ENCODE assay signal across 10 mouse cellular contexts in genomic region chr11:50622238-50622726, GRCm38 (mm10). TPM values are rescaled to one million over a fixed set of nuclear protein-coding genes. Genes with fewer than 3 reads are reported as not detected.
DNase-seq lines count a peak whose midpoint lies in the region; ATAC-seq lines count a peak whose summit lies in the region.
"Had no signal": no experiment of that assay in that cellular context is flagged by ENCODE, and none has a peak within 500 bp of the region (broad histone marks: within the 10 kb centered on the region; RNA-seq: fewer than 3 reads in every experiment).

No protein-coding gene starts in this region.

- no peak overlapping the region for H3K4me3 ChIP-seq in neural tube, embryonic 15.5 days (replicated peaks)
- no peak overlapping the region for H3K4me3 ChIP-seq in neural tube, embryonic 11.5 days (ENCODE audit: low read depth, low read length)
- no peak overlapping the region for H3K4me3 ChIP-seq in midbrain, embryonic 13.5 days (replicated peaks)
- H3K4me3 ChIP-seq: liver, embryonic 13.5 days had no signal

- WGBS in neural tube, embryonic 15.5 days: 50% methylated on average over 15 of the region's 15 CpGs
- 48% methylated on average over 15 of the region's 15 CpGs for WGBS in neural tube, embryonic 11.5 days
- WGBS in midbrain, embryonic 13.5 days: 66% methylated on average over 15 of the region's 15 CpGs

- H3K4me1 ChIP-seq in neural tube, embryonic 15.5 days: peaks cover 9% of the 10 kb centered on the region; the same call in 1 of the 2 replicates
- no peaks in the 10 kb centered on the region for H3K4me1 ChIP-seq in neural tube, embryonic 11.5 days (ENCODE audit: control insufficient read depth, insufficient read depth, low read length)
- no peaks in the 10 kb centered on the region for H3K4me1 ChIP-seq in midbrain, embryonic 13.5 days (replicated peaks)
- H3K4me1 ChIP-seq: liver, embryonic 13.5 days had no signal

- H3K27ac ChIP-seq in neural tube, embryonic 15.5 days (replicated peaks): no peak overlapping the region
- H3K27ac ChIP-seq in neural tube, embryonic 11.5 days (ENCODE audit: low read depth, low read length): no peak overlapping the region; the same call in 1 of the 2 replicates
- H3K27ac ChIP-seq in midbrain, embryonic 13.5 days: no peak overlapping the region
- H3K27ac ChIP-seq: liver, embryonic 13.5 days had no signal

- peak; percentile 56 for DNase-seq in neural tube, embryonic 10.5 days (ENCODE audit: extremely low spot score, low spot score)
- peak; percentile 68 to 78 for DNase-seq in gastrocnemius, postnatal 36 days
- peak; percentile 29 to 33 for DNase-seq in kidney, adult 8-10 months
- peak; percentile 62 for DNase-seq in neural tube, embryonic 11.5 days (ENCODE audit: low spot score)
- DNase-seq in layer of hippocampus, adult 8-10 months (ENCODE audit: low spot score in 2 of 2): no peak
- DNase-seq in MN1 (ENCODE audit: low spot score): no peak
- DNase-seq: liver, embryonic 13.5 days had no signal

- 0 out of 2 replicates have a peak, but pooled peaks cover 5% of the 10 kb centered on the region for H3K27me3 ChIP-seq in neural tube, embryonic 15.5 days (replicated peaks)
- H3K27me3 ChIP-seq in neural tube, embryonic 11.5 days (ENCODE audit: control insufficient read depth, insufficient read depth, low read length): no peaks in the 10 kb centered on the region
- H3K27me3 ChIP-seq in midbrain, embryonic 13.5 days: no peaks in the 10 kb centered on the region
- H3K27me3 ChIP-seq: liver, embryonic 13.5 days; Patski had no signal

- H3K4me2 ChIP-seq in neural tube, embryonic 15.5 days: no peak overlapping the region
- H3K4me2 ChIP-seq in neural tube, embryonic 11.5 days (ENCODE audit: low read depth): no peak overlapping the region
- H3K4me2 ChIP-seq in midbrain, embryonic 13.5 days (replicated peaks): no peak overlapping the region
- H3K4me2 ChIP-seq: liver, embryonic 13.5 days had no signal

- H3K36me3 ChIP-seq in neural tube, embryonic 15.5 days: no peaks in the 10 kb centered on the region
- H3K36me3 ChIP-seq in neural tube, embryonic 11.5 days (ENCODE audit: control insufficient read depth, insufficient read depth, low read length): no peaks in the 10 kb centered on the region
- H3K36me3 ChIP-seq in midbrain, embryonic 13.5 days: no peaks in the 10 kb centered on the region
- H3K36me3 ChIP-seq: liver, embryonic 13.5 days had no signal

- H3K9ac ChIP-seq in neural tube, embryonic 15.5 days (replicated peaks): no peak overlapping the region
- no peak overlapping the region for H3K9ac ChIP-seq in neural tube, embryonic 11.5 days (ENCODE audit: low read length)
- no peak overlapping the region for H3K9ac ChIP-seq in midbrain, embryonic 13.5 days (replicated peaks)
- H3K9ac ChIP-seq: liver, embryonic 13.5 days had no signal

- no peaks in the 10 kb centered on the region for H3K9me3 ChIP-seq in neural tube, embryonic 15.5 days (replicated peaks)
- H3K9me3 ChIP-seq in neural tube, embryonic 11.5 days (ENCODE audit: control insufficient read depth, low read length): no peaks in the 10 kb centered on the region
- no peaks in the 10 kb centered on the region for H3K9me3 ChIP-seq in midbrain, embryonic 13.5 days
- H3K9me3 ChIP-seq: liver, embryonic 13.5 days had no signal

- intact Hi-C loops in gastrocnemius, postnatal 36 days (cut with DNase I): no loop called here

- ATAC-seq in neural tube, embryonic 15.5 days (ENCODE audit: low FRiP score): no peak
- peak; percentile 45; the same call in 1 of the 2 replicates for ATAC-seq in neural tube, embryonic 11.5 days (ENCODE audit: insufficient read depth, low FRiP score, low TSS enrichment)
- no peak for ATAC-seq in midbrain, embryonic 13.5 days
- ATAC-seq: Patski had no signal

RNA-seq across cellular contexts. Expression of gene Adamts2, which starts 20.4 kb away (rescaled TPM):
- polyA plus RNA-seq in neural tube, embryonic 15.5 days (2015; fragmentation: Nextera tagmentation; extraction: Ambion mirVana): 4.7 and 5.6 TPM in 2 replicates
- total RNA-seq in gastrocnemius, postnatal 36 days (2021): 10 to 100 TPM; 10.4 to 12.4 TPM
- polyA plus RNA-seq in neural tube, embryonic 11.5 days (2014; fragmentation: Nextera tagmentation; extraction: Ambion mirVana): 1.1 and 2.1 TPM in 2 replicates
- total RNA-seq in layer of hippocampus, adult 8-10 months (2022): 10 to 100 TPM in 2 of 4 experiments, 1 to 10 TPM in 2; 9.2 to 18.7 (median 13.0) TPM
- polyA plus RNA-seq in midbrain, embryonic 13.5 days (2015; fragmentation: Nextera tagmentation; extraction: Ambion mirVana): 1.6 and 1.9 TPM in 2 replicates

Comparison
In these comparisons a context has a peak if more than half of its experiments do, and no peak if none do; other contexts are left out.
1. DNase-seq: peak in neural tube, embryonic 10.5 days (single experiment), gastrocnemius, postnatal 36 days (2 of 2), kidney, adult 8-10 months (2 of 2) and neural tube, embryonic 11.5 days (single experiment); none in layer of hippocampus, adult 8-10 months (0 of 2) and MN1 (single experiment).